Mouse (Mus musculus) liver, embryonic 14.5 days (tissue): ENCODE data around the gene Mfsd12. TPM values are rescaled to one million over a fixed set of nuclear protein-coding genes. Genes with fewer than 3 reads are reported as not detected.

Source experiments
- ATAC-seq: fragments of 200-750 bp; cut with Nextera tagmentation; 2 replicates; pipeline ENCODE4 v1.8.0; 2017; ENCODE audit warnings: moderate number of reproducible peaks, mild to moderate bottlenecking, moderate library complexity; ENCODE audit not compliant: insufficient read depth
- DNase-seq, 3 experiments: peaks; one replicate each; pipeline ENCODE4 v3.0.0-alpha.2; 2012 to 2013; ENCODE audit warnings: low read depth in 3 of 3, low spot score in 3 of 3
- H3K27ac ChIP-seq: fragments of 300-500 bp; sonication (generic); 2 replicates; pipeline ENCODE4 v1.5.1; 2014; ENCODE audit warnings: moderate library complexity, mild to moderate bottlenecking, control low read depth, inconsistent platforms
- H3K27me3 ChIP-seq: fragments of 300-500 bp; sonication (generic); 2 replicates; pipeline ENCODE4 v1.6.1; 2014; ENCODE audit warnings: mild to moderate bottlenecking, low read length, moderate library complexity; ENCODE audit not compliant: control insufficient read depth, insufficient read depth
- H3K36me3 ChIP-seq: fragments of 300-500 bp; sonication (generic); replicated peaks from 2 replicates; pipeline ENCODE4 v1.6.1; 2014; ENCODE audit warnings: low read depth; ENCODE audit not compliant: control insufficient read depth, insufficient read depth
- H3K4me1 ChIP-seq, 2 experiments: fragments of 200-500 bp in 1 of 2; fragments of 300-500 bp in 1 of 2; sonication (generic) in 1 of 2; replicated peaks; 2 replicates each; pipeline ENCODE4 v1.6.1; 2012 to 2014; ENCODE audit warnings: antibody characterized with exemption in 1 of 2, inconsistent platforms in 1 of 2, low read length in 1 of 2; ENCODE audit not compliant: control insufficient read depth in 2 of 2, insufficient read depth in 2 of 2
- H3K4me2 ChIP-seq: fragments of 300-500 bp; sonication (generic); 2 replicates; pipeline ENCODE4 v1.6.1; 2014; ENCODE audit warnings: low read depth, mild to moderate bottlenecking, control low read depth, moderate library complexity
- H3K4me3 ChIP-seq, 2 experiments: fragments of 200-500 bp in 1 of 2; fragments of 300-500 bp in 1 of 2; sonication (generic) in 1 of 2; 2 replicates each; pipeline ENCODE4 v1.5.1; 2012 to 2014; ENCODE audit warnings: low read depth in 2 of 2, low read length in 2 of 2, mild to moderate bottlenecking in 2 of 2, control low read depth in 1 of 2, inconsistent platforms in 1 of 2, moderate library complexity in 1 of 2; ENCODE audit not compliant: insufficient read depth in 1 of 2
- H3K9ac ChIP-seq: fragments of 300-500 bp; sonication (generic); replicated peaks from 2 replicates; pipeline ENCODE4 v1.6.1; 2014; ENCODE audit warnings: mild to moderate bottlenecking, control low read depth, moderate library complexity
- H3K9me3 ChIP-seq: fragments of 300-500 bp; sonication (generic); 2 replicates; pipeline ENCODE4 v1.6.1; 2016; ENCODE audit warnings: low read length, mixed read lengths; ENCODE audit not compliant: control insufficient read depth
- CTCF ChIP-seq: IDR thresholded peaks from 2 replicates; pipeline ENCODE4 v1.5.1; 2016; ENCODE audit warnings: antibody characterized with exemption, low read depth, control low read depth
- EP300 ChIP-seq: IDR thresholded peaks from 2 replicates; pipeline ENCODE4 v1.6.1; 2016; ENCODE audit warnings: antibody characterized with exemption, low read depth
- WGBS: fragments of 180-500 bp; shearing (Covaris S2); extraction: QIAGEN DNeasy Blood & Tissue Kit; methylation state at CpG from one replicate; pipeline ENCODE4 v1.1.7; 2014; ENCODE audit not compliant: insufficient replicate concordance; 5-methylcytosine and 5-hydroxymethylcytosine counted together
- polyA plus RNA-seq, 2 experiments: library from polyadenylated mRNA; depleted of rRNA in 1 of 2; stranded (reverse) in 1 of 2; unstranded in 1 of 2; fragments of >200 nt; fragmentation: Nextera tagmentation in 1 of 2; extraction: Ambion mirVana in 1 of 2; gene quantifications; 2 replicates each; pipeline versions ENCODE4 v1.2.1 to v1.2.3; 2012 to 2014

Mfsd12 gene
- polyA plus RNA-seq (2012; rRNA removed), result 8.4 and 9.3 TPM in 2 replicates
- 6.1 and 8.3 TPM in 2 replicates for polyA plus RNA-seq (2014; fragmentation: Nextera tagmentation; extraction: Ambion mirVana)

DNA sequence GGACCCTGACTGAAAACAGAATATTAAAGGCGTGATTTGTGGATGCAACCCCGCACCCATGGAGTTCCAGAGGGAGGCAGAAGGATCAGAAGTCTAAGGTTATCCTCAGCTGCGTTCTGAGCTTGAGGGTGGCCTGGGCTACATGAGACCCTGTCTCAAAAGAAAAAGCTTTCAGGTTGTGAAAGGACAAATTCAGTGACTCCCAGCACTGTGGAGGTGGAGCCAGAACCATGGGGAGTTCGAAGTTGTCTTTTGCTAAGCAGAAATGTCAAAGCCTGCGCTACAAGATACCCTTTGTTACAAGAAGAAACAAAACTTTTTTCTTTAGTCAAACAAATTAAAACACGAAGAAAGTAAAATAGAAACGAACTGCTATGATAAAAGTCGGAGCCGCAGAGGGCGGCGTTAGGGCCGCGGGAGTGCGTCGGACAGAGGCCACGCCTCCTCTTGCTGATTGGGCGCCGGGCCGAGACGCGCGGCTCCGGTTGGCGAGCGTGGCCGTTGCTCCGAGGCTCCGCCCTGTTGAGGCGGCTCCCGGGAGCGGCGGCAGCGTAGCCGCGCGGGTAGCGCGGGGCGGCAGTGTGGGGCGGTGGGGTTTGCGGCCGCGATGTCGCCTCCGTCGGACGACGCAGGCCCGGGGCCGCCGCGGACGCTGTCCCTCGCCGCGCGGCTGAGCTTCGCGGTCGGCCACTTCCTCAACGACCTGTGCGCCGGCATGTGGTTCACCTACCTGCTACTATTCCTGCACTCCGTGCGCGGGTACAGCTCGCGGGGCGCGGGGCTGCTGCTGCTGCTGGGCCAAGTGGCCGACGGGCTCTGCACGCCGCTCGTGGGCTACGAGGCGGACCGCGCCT is at the start of gene Mfsd12:
Gene Mfsd12 (plus strand): TSS at position 501 of the 854 bp plus-strand sequence.
- H3K27me3 ChIP-seq, result no peaks in the 10 kb centered on the region
- 2% methylated on average over 70 of the region's 79 CpGs for WGBS
- peak within 1 kb of the TSS; percentile 64 to 88 for H3K4me3 ChIP-seq
- H3K4me1 ChIP-seq, result peaks cover 43 to 51% of the 10 kb centered on the region in 2 experiments
- peak within 1 kb of the TSS; percentile 82 for H3K4me2 ChIP-seq
- peaks cover 13% of the 10 kb centered on the region for H3K36me3 ChIP-seq
- TF ChIP-seq CTCF, result no peak
- TF ChIP-seq EP300, result no peak
- H3K9me3 ChIP-seq, result no peaks in the 10 kb centered on the region
- DNase-seq (peak; percentile 82 to 85 (median 83)), ATAC-seq (peak; percentile 84)
- peak within 1 kb of the TSS; percentile 89 for H3K9ac ChIP-seq
- H3K27ac ChIP-seq, result peak within 1 kb of the TSS; percentile 86

DNA sequence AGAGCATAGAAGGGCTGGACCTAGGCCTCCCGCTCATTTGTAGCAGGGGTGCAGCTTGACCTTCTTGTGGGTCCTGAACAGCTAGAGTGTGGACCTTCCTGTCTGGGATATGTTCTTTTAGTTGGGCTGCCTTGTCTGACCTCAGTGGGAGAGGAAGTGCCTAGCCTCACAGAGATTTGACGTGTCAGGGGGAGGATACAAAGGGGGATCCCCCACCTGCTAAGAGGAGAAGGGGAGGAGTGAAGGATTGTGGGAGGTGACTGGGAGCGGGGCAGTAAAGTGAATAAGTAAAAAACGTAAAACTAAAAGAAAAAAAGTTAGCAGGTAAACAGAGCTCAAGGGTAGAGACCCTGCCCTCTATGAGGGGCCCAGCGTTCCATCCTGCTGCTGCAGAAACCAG is 47.7 kb upstream of the Mfsd12 start:
- no peak overlapping the region for H3K4me3 ChIP-seq
- no peak overlapping the region for H3K4me2 ChIP-seq
- 81% methylated on average over 5 of the region's 5 CpGs for WGBS
- ATAC-seq (no peak), DNase-seq (no peak)
- H3K27me3 ChIP-seq, result no peaks in the 10 kb centered on the region
- no peaks in the 10 kb centered on the region for H3K9me3 ChIP-seq
- H3K36me3 ChIP-seq, result peaks cover 19% of the 10 kb centered on the region
- TF ChIP-seq EP300, result no peak
- TF ChIP-seq CTCF, result no peak
- H3K27ac ChIP-seq, result no peak overlapping the region
- no peak overlapping the region for H3K9ac ChIP-seq
- H3K4me1 ChIP-seq, result no peaks in the 10 kb centered on the region

DNA sequence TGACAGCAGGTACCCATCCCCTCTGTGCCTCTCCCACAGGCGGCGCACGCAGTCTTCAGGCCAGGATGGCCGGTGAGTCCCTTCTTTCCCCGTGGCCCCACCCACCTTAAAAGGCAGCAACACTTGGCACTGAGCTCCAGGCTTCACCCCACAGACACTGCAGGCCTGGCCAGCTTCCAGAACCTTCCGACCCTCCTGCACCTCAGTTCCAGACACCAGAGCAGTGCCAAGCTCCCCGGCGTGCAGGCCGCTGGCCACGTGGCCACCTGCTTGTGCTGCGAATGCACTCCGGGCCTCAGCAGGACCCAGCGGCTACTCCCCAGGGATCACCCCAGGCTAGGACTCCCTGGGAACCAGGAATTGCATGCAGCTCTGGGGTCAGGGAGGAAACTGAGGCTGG is 43.7 kb upstream of the Mfsd12 start:
- no peak for ATAC-seq
- WGBS, result 83% methylated on average over 13 of the region's 13 CpGs
- Histone ChIP-seq H3K27me3 (no peaks in the 10 kb centered on the region), H3K9ac (no peak overlapping the region), H3K4me3 (no peak overlapping the region), H3K36me3 (peaks cover 13% of the 10 kb centered on the region), H3K9me3 (no peaks in the 10 kb centered on the region), H3K27ac (no peak overlapping the region), H3K4me1 (peaks cover 1 to 4% of the 10 kb centered on the region in 2 experiments; a peak in 2 of 4 replicates), H3K4me2 (no peak overlapping the region)
- no peak for DNase-seq
- TF ChIP-seq EP300, result no peak
- TF ChIP-seq CTCF, result no peak

DNA sequence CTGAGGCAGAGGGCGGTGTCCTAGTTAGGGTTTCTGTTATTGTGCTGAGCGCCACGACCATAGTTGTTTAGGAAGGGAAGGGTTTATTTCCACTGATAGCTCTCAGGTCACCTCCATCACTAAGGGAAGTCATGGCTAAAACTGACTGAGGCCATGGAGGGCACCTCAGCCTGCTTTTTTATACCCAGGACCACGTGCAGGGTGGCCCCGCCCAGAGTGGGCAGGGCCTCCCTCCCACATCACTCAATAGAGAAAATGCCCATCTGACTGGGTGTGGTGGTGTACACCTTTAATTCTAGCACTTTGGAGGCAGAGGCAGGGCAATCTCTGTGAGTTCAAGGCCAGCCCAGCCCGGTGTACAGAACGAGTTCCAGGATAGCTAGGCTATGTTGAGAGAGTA is 43.1 kb upstream of the Mfsd12 start:
- WGBS, result 72% methylated on average over 7 of the region's 7 CpGs

DNA sequence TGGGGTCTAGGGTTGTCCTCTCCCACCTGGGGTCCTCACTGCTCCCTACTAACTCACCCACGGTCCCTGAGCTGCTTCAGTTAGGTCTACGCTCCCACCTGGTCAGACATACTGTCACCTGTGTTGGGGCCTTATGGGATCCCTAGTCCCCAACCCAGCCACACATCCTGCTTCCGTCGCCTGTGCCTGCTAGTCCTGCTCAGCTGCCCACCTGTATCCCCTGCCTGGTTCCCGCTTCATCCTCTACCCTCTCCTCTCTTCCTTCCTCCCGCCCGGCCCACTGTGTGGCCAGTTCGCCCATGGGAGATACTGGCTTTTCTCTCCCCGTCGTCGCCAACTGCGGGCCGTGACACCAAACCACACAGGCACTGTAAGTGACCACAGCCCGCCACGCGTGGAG is 41.7 kb upstream of the Mfsd12 start:
- H3K4me3 ChIP-seq, result no peak overlapping the region
- no peaks in the 10 kb centered on the region for H3K9me3 ChIP-seq
- DNase-seq (no peak), ATAC-seq (no peak)
- H3K36me3 ChIP-seq, result peaks cover 10% of the 10 kb centered on the region
- H3K4me1 ChIP-seq, result peaks cover 10 to 11% of the 10 kb centered on the region in 2 experiments
- H3K27me3 ChIP-seq, result no peaks in the 10 kb centered on the region
- H3K4me2 ChIP-seq, result no peak overlapping the region
- WGBS, result 84% methylated on average over 16 of the region's 16 CpGs
- no peak overlapping the region for H3K27ac ChIP-seq
- no peak overlapping the region for H3K9ac ChIP-seq
- TF ChIP-seq CTCF, result no peak

More for the DNA sequence above, 43.1 kb upstream of the Mfsd12 start:
- Histone ChIP-seq H3K27me3 (no peaks in the 10 kb centered on the region), H3K9ac (no peak overlapping the region), H3K4me1 (peaks cover 1 to 5% of the 10 kb centered on the region in 2 experiments; a peak in 3 of 4 replicates), H3K4me3 (no peak overlapping the region), H3K36me3 (peaks cover 13% of the 10 kb centered on the region), H3K4me2 (no peak overlapping the region), H3K9me3 (no peaks in the 10 kb centered on the region), H3K27ac (no peak overlapping the region)
- TF ChIP-seq CTCF, result no peak
- TF ChIP-seq EP300, result no peak
- ATAC-seq, result no peak
- DNase-seq, result no peak
